Mouse (Mus musculus): ENCODE results near the gene Cmtm8.

GRCm38 (mm10) chr9:114853336-114853735, 9.4 kb upstream of the Cmtm8 start:
- no peak for TF ChIP-seq USF1 (IDR thresholded peaks at IDR 0.05; ENCODE audit: low read depth, low read length)
- no peak for TF ChIP-seq EP300 (IDR thresholded peaks at IDR 0.05; ENCODE audit: low read depth in 1 of 2, low read length in 2 of 2)
- no peak for TF ChIP-seq POLR2A (IDR thresholded peaks at IDR 0.05; ENCODE audit: control insufficient read depth in 1 of 2, insufficient read depth in 1 of 2, low read depth in 1 of 2, low read length in 2 of 2, poor library complexity in 1 of 2)
- no peak for TF ChIP-seq CHD2 (IDR thresholded peaks at IDR 0.05; ENCODE audit: low read length)
- TF ChIP-seq MAFK (IDR thresholded peaks at IDR 0.05; ENCODE audit: borderline replicate concordance, low read depth, low read length): no peak
